Mouse (Mus musculus): Measurements from ENCODE around the gene Gm4952. TPM values are rescaled to one million over a fixed set of nuclear protein-coding genes. Genes with fewer than 3 reads are reported as not detected.

The Gm4952 gene
- polyA plus RNA-seq, 1 experiment from 2014 or later, result 0.25 TPM

Other genes starting within 250 kb of the Gm4952 start
- 0.19 TPM in 1 of 2 replicates, not detected in the other for gene Olfr1440, start 212.7 kb upstream of the Gm4952 start, polyA plus RNA-seq (2015; fragmentation: Nextera tagmentation; extraction: Ambion mirVana)
- gene Olfr1441, start 182.5 kb upstream of the Gm4952 start, polyA plus RNA-seq (2015; fragmentation: Nextera tagmentation; extraction: Ambion mirVana), result not detected in 2 replicates
- not detected in 2 replicates for gene Pfpl, start 172.1 kb upstream of the Gm4952 start, polyA plus RNA-seq (2015; fragmentation: Nextera tagmentation; extraction: Ambion mirVana)
- 0.36 and 0.41 TPM in 2 replicates for gene Mpeg1, start 139.2 kb upstream of the Gm4952 start, polyA plus RNA-seq (2015; fragmentation: Nextera tagmentation; extraction: Ambion mirVana)
- gene Dtx4, start 98.5 kb upstream of the Gm4952 start, polyA plus RNA-seq (2015; fragmentation: Nextera tagmentation; extraction: Ambion mirVana), result 6.0 and 6.7 TPM in 2 replicates
- 20.3 and 23.4 TPM in 2 replicates for gene Fam111a, start 54.2 kb upstream of the Gm4952 start, polyA plus RNA-seq (2015; fragmentation: Nextera tagmentation; extraction: Ambion mirVana)
- gene Glyat, start 33.3 kb downstream of the Gm4952 start, polyA plus RNA-seq (2015; fragmentation: Nextera tagmentation; extraction: Ambion mirVana), result not detected in 2 replicates
- not detected in 2 replicates for gene Olfr1442, start 70.5 kb downstream of the Gm4952 start, polyA plus RNA-seq (2015; fragmentation: Nextera tagmentation; extraction: Ambion mirVana)
- not detected in 2 replicates for gene Olfr1443, start 78.1 kb downstream of the Gm4952 start, polyA plus RNA-seq (2015; fragmentation: Nextera tagmentation; extraction: Ambion mirVana)
- not detected in 2 replicates for gene Keg1, start 95.8 kb downstream of the Gm4952 start, polyA plus RNA-seq (2015; fragmentation: Nextera tagmentation; extraction: Ambion mirVana)
- gene Cntf, start 165.7 kb downstream of the Gm4952 start, polyA plus RNA-seq (2015; fragmentation: Nextera tagmentation; extraction: Ambion mirVana), result 1.4 and 1.9 TPM in 2 replicates
- gene Zfp91, start 196.2 kb downstream of the Gm4952 start, polyA plus RNA-seq (2015; fragmentation: Nextera tagmentation; extraction: Ambion mirVana), result 14.9 and 16.8 TPM in 2 replicates
- gene Lpxn, start 196.2 kb downstream of the Gm4952 start, polyA plus RNA-seq (2015; fragmentation: Nextera tagmentation; extraction: Ambion mirVana), result 1.2 and 2.3 TPM in 2 replicates
- not detected in 2 replicates for gene Gm5244, start 246.7 kb downstream of the Gm4952 start, polyA plus RNA-seq (2015; fragmentation: Nextera tagmentation; extraction: Ambion mirVana)